Mouse (Mus musculus): ENCODE data around the gene Wars2. TPM values are rescaled to one million over a fixed set of nuclear protein-coding genes. Genes with fewer than 3 reads are reported as not detected.

The Wars2 gene
- polyA plus RNA-seq, 1 experiment from 2014 or later, result 7.4 TPM

- no peak for ATAC-seq (ENCODE audit: low read depth)
- no peak overlapping the region for H3K9ac ChIP-seq (ENCODE audit: low read length)
- no peak overlapping the region for H3K27ac ChIP-seq (ENCODE audit: low read length)
- WGBS, result 3% methylated on average over 6 of the region's 6 CpGs
- H3K36me3 ChIP-seq (ENCODE audit: control insufficient read depth, insufficient read depth, low read length), result no peaks in the 10 kb centered on the region
- H3K4me2 ChIP-seq (ENCODE audit: low read depth, low read length), result no peak overlapping the region
- H3K9me3 ChIP-seq (ENCODE audit: control insufficient read depth, low read length), result no peaks in the 10 kb centered on the region; the same call in 1 of the 2 replicates
- H3K4me1 ChIP-seq (replicated peaks; ENCODE audit: control insufficient read depth, insufficient read depth, low read length), result peaks cover 10% of the 10 kb centered on the region
- peaks cover 87% of the 10 kb centered on the region for H3K27me3 ChIP-seq (ENCODE audit: control insufficient read depth, insufficient read depth, low read depth, low read length)
- H3K4me3 ChIP-seq (ENCODE audit: low read length), result no peak overlapping the region
These were observed 109.0 kb downstream of the Wars2 start for GRCm38 (mm10) chr3:99249906-99250305.

- H3K36me3 ChIP-seq (ENCODE audit: control insufficient read depth, insufficient read depth, low read length), result no peaks in the 10 kb centered on the region
- no peak for ATAC-seq (ENCODE audit: low read depth)
- peaks cover 90% of the 10 kb centered on the region for H3K27me3 ChIP-seq (ENCODE audit: control insufficient read depth, insufficient read depth, low read depth, low read length)
- H3K9ac ChIP-seq (ENCODE audit: low read length), result no peak overlapping the region
- WGBS, result 12% methylated on average over 6 of the region's 6 CpGs
- H3K4me1 ChIP-seq (replicated peaks; ENCODE audit: control insufficient read depth, insufficient read depth, low read length), result peaks cover 7% of the 10 kb centered on the region
- H3K27ac ChIP-seq (ENCODE audit: low read length), result no peak overlapping the region
- H3K9me3 ChIP-seq (ENCODE audit: control insufficient read depth, low read length), result no peaks in the 10 kb centered on the region; the same call in 1 of the 2 replicates
- H3K4me3 ChIP-seq (ENCODE audit: low read length), result no peak overlapping the region
- H3K4me2 ChIP-seq (ENCODE audit: low read depth, low read length), result no peak overlapping the region
These were observed 110.7 kb downstream of the Wars2 start for GRCm38 (mm10) chr3:99251271-99252165.

GRCm38 (mm10) chr3:99252461-99253091, 111.7 kb downstream of the Wars2 start:
- Histone ChIP-seq H3K27ac (ENCODE audit: low read length) (no peak overlapping the region), H3K9me3 (ENCODE audit: control insufficient read depth, low read length) (no peaks in the 10 kb centered on the region; the same call in 1 of the 2 replicates), H3K4me1 (replicated peaks; ENCODE audit: control insufficient read depth, insufficient read depth, low read length) (peaks cover 7% of the 10 kb centered on the region), H3K27me3 (ENCODE audit: control insufficient read depth, insufficient read depth, low read depth, low read length) (peaks cover 91% of the 10 kb centered on the region), H3K4me2 (ENCODE audit: low read depth, low read length) (no peak overlapping the region), H3K4me3 (ENCODE audit: low read length) (peak overlapping the region; percentile 51; the same call in 1 of the 2 replicates), H3K36me3 (ENCODE audit: control insufficient read depth, insufficient read depth, low read length) (no peaks in the 10 kb centered on the region), H3K9ac (ENCODE audit: low read length) (no peak overlapping the region)
- ATAC-seq (ENCODE audit: low read depth), result no peak
- WGBS, result 3% methylated on average over 16 of the region's 16 CpGs

- H3K4me3 ChIP-seq (ENCODE audit: low read length), result peak overlapping the region; percentile 51
- WGBS, result 0% methylated on average over 12 of the region's 12 CpGs
- ATAC-seq (ENCODE audit: low read depth), result peak; percentile 42; the same call in 1 of the 2 replicates
- H3K27ac ChIP-seq (ENCODE audit: low read length), result no peak overlapping the region
- peaks cover 92% of the 10 kb centered on the region for H3K27me3 ChIP-seq (ENCODE audit: control insufficient read depth, insufficient read depth, low read depth, low read length)
- H3K4me1 ChIP-seq (replicated peaks; ENCODE audit: control insufficient read depth, insufficient read depth, low read length), result peaks cover 7% of the 10 kb centered on the region
- H3K4me2 ChIP-seq (ENCODE audit: low read depth, low read length), result peak overlapping the region; percentile 73
- no peak overlapping the region for H3K9ac ChIP-seq (ENCODE audit: low read length)
- no peaks in the 10 kb centered on the region; the same call in 1 of the 2 replicates for H3K9me3 ChIP-seq (ENCODE audit: control insufficient read depth, low read length)
- H3K36me3 ChIP-seq (ENCODE audit: control insufficient read depth, insufficient read depth, low read length), result no peaks in the 10 kb centered on the region
These were observed 112.2 kb downstream of the Wars2 start for GRCm38 (mm10) chr3:99253092-99253488.

- ATAC-seq (ENCODE audit: low read depth), result peak; percentile 64
- Histone ChIP-seq H3K9ac (ENCODE audit: low read length) (peak overlapping the region; percentile 8), H3K27me3 (ENCODE audit: control insufficient read depth, insufficient read depth, low read depth, low read length) (peaks cover 93% of the 10 kb centered on the region), H3K36me3 (ENCODE audit: control insufficient read depth, insufficient read depth, low read length) (no peaks in the 10 kb centered on the region), H3K27ac (ENCODE audit: low read length) (no peak overlapping the region), H3K4me3 (ENCODE audit: low read length) (peak overlapping the region; percentile 51), H3K4me2 (ENCODE audit: low read depth, low read length) (peak overlapping the region; percentile 73), H3K4me1 (replicated peaks; ENCODE audit: control insufficient read depth, insufficient read depth, low read length) (peaks cover 7% of the 10 kb centered on the region), H3K9me3 (ENCODE audit: control insufficient read depth, low read length) (no peaks in the 10 kb centered on the region; the same call in 1 of the 2 replicates)
- WGBS, result under 1% methylated on average over 73 of the region's 73 CpGs
These were observed 112.9 kb downstream of the Wars2 start for GRCm38 (mm10) chr3:99253497-99254451.

- peaks cover 7% of the 10 kb centered on the region for H3K4me1 ChIP-seq (replicated peaks; ENCODE audit: control insufficient read depth, insufficient read depth, low read length)
- no peak overlapping the region for H3K4me3 ChIP-seq (ENCODE audit: low read length)
- H3K27ac ChIP-seq (ENCODE audit: low read length), result no peak overlapping the region
- no peak overlapping the region for H3K9ac ChIP-seq (ENCODE audit: low read length)
- no peak overlapping the region for H3K4me2 ChIP-seq (ENCODE audit: low read depth, low read length)
- no peak for ATAC-seq (ENCODE audit: low read depth)
- peaks cover 92% of the 10 kb centered on the region for H3K27me3 ChIP-seq (ENCODE audit: control insufficient read depth, insufficient read depth, low read depth, low read length)
- no peaks in the 10 kb centered on the region for H3K36me3 ChIP-seq (ENCODE audit: control insufficient read depth, insufficient read depth, low read length)
- 3% methylated on average over 15 of the region's 15 CpGs for WGBS
- no peaks in the 10 kb centered on the region; the same call in 1 of the 2 replicates for H3K9me3 ChIP-seq (ENCODE audit: control insufficient read depth, low read length)
These were observed 113.8 kb downstream of the Wars2 start for GRCm38 (mm10) chr3:99254559-99255151.

- Histone ChIP-seq H3K9me3 (ENCODE audit: control insufficient read depth, low read length) (no peaks in the 10 kb centered on the region; the same call in 1 of the 2 replicates), H3K27me3 (ENCODE audit: control insufficient read depth, insufficient read depth, low read depth, low read length) (peaks cover 89% of the 10 kb centered on the region), H3K4me2 (ENCODE audit: low read depth, low read length) (no peak overlapping the region), H3K27ac (ENCODE audit: low read length) (no peak overlapping the region), H3K9ac (ENCODE audit: low read length) (no peak overlapping the region), H3K36me3 (ENCODE audit: control insufficient read depth, insufficient read depth, low read length) (no peaks in the 10 kb centered on the region), H3K4me1 (replicated peaks; ENCODE audit: control insufficient read depth, insufficient read depth, low read length) (peaks cover 7% of the 10 kb centered on the region), H3K4me3 (ENCODE audit: low read length) (no peak overlapping the region)
- ATAC-seq (ENCODE audit: low read depth), result no peak
- WGBS, result 6% methylated on average over 11 of the region's 11 CpGs
These were observed 114.8 kb downstream of the Wars2 start for GRCm38 (mm10) chr3:99255411-99256365.

GRCm38 (mm10) chr3:99256366-99256750, 115.5 kb downstream of the Wars2 start:
- Histone ChIP-seq H3K4me2 (ENCODE audit: low read depth, low read length) (no peak overlapping the region), H3K4me3 (ENCODE audit: low read length) (no peak overlapping the region), H3K27ac (ENCODE audit: low read length) (no peak overlapping the region), H3K4me1 (replicated peaks; ENCODE audit: control insufficient read depth, insufficient read depth, low read length) (peaks cover 7% of the 10 kb centered on the region), H3K36me3 (ENCODE audit: control insufficient read depth, insufficient read depth, low read length) (no peaks in the 10 kb centered on the region), H3K9ac (ENCODE audit: low read length) (no peak overlapping the region), H3K9me3 (ENCODE audit: control insufficient read depth, low read length) (no peaks in the 10 kb centered on the region), H3K27me3 (ENCODE audit: control insufficient read depth, insufficient read depth, low read depth, low read length) (peaks cover 89% of the 10 kb centered on the region)
- 6% methylated on average over 11 of the region's 11 CpGs for WGBS
- no peak for ATAC-seq (ENCODE audit: low read depth)

All from lung, embryonic 16.5 days (tissue).